Mouse (Mus musculus) testis, postnatal 10 days (tissue): Measurements from ENCODE around the gene Tph1.

Source experiments
- DNase-seq: peaks from one replicate; pipeline ENCODE4 v3.0.0; 2021; ENCODE audit warnings: low spot score

Tph1 gene

DNA sequence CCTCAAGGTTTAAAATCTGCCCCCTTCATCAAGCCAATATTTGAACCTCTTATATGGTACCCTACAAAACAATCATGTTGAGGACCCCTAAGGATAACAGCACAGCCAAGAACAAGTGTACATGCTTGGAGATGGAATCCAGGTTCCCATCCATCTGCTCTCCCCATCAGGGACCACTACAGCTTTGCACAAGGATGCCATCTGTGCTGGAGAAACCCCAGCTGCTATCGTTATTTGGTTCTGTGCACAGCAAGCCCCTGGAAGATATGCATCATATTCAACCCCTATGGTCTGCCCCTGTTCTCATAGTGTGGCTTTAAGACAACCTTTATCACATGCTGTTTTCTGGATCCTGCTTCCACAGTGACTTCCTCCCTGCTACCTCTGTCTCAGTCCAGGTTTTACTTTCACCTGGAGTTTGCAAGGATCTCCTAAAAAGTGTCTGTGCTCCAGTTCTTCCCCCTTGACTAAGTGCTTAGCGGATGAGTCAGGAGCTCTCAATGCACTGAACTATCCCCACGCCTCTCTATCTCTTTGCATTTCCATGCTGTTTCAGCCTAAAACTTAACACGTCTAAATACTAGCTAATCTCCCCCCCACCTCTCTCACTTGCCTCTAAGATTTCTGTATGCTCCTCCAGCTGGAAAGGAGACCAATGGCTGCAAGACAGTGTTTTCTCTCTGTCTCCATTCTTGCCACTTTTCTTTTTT lies 23.8 kb downstream of the Tph1 start:
- no peak for DNase-seq

DNA sequence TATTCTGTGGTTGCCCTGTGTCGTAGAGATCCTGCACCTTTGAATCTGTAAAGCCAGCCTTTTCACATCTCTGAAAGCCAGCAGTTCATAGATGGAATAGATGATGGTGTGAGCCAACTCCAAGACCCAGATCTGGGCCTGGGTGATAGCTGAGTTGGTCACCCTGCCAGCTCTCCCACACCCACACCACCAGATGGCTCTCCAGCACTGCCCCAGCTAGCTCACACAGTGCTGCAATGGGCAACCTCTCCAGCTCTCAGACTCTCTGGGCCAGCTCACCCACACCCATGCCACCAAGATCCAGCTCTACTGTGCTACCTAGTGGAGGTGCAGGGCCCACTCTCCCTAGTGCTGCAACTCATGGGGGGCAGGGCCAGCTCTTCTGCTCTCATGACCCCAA lies 29.2 kb downstream of the Tph1 start:
- DNase-seq: no peak

DNA sequence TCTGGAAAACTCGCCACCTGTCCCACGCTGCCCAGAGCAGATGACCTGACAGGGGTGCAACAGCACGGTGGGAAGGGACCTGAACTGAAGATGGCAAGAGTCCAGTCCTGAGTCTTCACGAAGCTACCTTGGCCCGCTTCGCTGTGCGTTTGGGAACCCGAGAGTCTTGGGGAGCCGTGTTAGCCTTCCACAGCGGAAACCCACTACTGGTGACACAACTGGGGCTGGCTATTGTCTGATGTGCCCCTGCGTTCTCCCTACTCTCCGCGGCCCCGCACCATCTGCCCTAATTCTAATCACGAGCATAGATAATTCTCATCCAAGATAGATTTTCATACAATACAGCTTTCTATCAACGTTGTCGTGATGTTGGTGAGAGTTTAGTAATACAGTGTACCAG lies 32.3 kb downstream of the Tph1 start:
- no peak for DNase-seq

DNA sequence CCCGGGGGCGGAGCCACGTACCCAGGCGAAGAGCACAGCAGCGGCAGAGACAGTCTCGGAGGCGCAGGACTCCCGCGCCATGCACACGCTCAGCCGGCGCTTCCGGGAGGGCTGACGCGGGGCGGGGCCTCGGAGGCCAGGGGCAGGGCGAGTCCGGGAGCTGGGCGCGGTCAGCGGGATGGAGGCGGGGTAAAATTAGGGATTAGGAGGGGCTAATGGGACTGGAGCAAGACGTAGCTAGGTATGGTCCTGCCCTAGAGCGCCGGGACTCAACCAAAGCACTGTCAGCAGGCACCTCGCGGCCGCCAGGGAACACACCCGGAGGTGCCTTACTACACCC lies 32.7 kb downstream of the Tph1 start, which contains the start of gene Sergef:
Sergef (minus strand) TSS at position 116 of the 340 bp plus-strand sequence.
- peak; percentile 90 for DNase-seq

DNA sequence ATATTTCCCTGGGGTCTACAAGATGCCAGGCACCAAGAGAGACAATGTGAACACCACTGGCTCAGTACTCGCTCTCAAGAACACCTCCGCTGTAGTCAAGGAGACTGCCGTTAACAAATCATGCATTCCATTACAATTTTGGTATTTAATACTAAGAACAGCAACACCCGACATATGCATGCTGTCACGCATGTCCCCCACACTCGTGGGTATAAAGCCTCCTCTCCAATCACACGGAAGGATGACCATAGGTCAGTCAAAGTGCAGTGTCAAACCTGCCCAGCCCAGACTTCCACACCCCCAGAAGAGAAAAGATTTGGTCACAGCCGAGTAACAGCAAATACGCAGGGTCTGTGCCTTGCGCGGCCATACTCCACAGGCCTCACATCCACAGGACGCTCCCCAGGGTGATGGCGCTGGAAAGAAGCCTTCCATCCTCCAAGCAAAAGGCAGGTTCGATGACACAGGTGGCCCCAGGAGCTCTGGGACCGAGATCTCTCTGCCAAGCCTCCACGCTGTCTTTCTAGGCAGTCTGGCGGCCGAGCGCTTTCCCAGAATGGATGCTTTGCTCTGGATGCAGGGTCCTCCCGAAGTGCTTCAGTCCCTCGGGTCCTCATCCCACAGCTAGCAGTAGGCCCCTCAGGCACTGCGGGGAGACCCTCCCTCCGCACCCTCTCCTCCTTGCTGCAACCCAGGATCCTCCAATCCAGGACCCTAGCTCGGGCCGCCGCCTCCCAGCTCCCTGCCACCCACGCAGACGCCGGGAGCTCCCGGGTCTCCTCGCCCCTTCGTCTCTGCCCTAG lies 33.2 kb downstream of the Tph1 start:
- DNase-seq: peak; percentile 47

DNA sequence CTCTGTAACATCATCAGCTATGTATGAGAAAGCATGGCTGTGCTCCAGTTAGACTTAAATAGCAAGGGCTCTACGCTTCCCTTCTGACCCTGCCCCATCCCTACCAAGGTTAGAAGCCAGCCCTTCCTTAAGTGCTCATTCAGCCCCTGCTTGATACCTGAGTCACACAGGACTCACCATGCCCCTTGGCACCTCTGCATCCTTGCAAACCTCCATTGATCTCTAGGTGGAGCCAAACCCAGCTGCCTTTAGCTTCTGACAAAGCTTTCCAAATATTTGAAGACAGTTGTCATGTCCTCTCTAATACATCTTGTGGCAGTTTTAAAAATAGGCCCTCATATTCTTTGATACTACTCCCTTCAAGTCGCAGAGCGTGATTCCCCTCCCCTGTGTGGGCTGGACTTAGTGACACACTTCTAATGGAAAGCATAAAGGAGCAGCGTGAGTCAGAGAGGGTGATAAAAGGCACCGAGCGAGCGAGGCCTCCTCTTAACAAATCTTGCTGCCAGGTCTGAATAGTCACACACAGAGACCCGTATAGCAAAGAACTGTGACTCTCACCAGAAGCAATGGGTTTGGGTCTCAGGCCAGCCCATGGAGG lies 43.9 kb downstream of the Tph1 start:
- no peak for DNase-seq

DNA sequence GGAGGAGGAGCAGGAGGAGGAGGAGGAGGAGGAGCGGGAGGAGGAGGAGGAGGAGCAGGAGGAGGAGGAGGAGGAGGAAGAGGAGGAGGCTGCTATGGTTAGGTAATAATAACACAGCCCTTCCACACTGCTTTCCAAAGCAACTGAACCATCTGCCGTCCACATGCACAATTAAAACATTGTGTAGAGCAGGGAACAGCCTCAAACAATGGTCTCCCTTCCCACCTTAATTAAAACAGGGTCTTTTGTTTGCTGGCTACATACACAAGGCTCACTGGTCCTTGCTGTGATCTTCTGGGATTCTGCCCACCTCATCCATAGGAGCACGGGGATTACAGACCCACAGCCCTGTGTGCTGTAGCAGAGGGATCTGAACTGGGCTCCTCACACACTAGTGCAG lies 48.4 kb downstream of the Tph1 start:
- no peak for DNase-seq

DNA sequence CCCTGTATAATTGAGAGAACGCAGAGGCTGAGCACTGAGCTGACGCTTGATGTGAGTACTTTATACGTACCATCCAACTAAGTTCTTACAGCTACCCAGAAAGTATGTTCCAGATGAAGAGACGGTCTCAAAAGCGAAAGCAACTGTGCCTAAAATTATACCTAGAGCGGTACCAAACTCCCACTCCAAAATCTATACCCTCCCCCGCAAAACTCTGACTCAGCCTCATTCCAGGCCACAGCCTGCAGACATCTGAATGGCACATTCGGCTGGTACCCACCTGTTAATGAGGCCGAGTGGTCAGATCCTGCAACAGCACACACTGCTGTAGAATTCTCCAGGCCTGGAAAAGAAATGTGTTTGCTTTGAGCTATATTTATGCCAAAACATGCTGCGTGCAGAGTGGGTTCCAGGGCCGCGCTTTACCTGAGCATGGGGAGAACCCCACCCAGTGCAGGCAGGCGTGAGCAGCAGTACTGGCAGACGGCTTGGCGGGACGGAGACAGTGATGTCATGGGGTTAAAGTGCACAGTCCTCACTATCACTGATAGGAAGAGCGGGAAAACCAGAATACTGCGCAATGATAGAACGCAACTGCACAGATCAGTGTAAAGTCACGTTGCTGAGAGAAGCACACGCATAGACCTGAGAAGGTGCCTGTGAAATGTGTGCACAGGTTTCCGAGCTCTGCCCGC lies 53.8 kb downstream of the Tph1 start:
- DNase-seq: no peak

DNA sequence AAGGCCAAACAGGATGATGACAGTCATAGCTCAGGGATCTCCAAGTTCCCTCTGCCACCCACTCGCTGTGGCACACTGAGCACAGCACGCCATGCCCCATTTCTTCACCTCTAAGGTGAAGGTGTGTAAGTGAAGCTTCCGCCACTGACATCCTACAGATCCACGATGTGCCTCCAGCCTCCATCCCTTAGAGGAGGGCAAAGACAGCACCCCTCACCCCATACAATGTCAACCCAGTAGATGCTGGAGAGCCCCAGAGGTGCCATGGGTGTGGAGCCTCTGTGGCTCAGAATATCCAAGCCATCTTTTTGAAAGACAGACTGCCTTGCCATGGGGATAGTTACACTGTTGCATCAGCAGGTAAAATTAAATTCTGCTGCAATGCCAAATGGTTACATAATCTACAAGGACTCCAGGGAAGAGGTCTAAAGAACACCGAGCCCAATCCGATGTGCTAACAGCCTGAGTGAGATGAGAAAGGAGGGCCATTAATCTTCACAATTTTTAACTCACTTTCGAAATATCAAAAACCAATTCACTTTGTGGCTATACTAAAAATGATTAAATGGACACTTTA lies 55.8 kb downstream of the Tph1 start:
- DNase-seq: no peak

DNA sequence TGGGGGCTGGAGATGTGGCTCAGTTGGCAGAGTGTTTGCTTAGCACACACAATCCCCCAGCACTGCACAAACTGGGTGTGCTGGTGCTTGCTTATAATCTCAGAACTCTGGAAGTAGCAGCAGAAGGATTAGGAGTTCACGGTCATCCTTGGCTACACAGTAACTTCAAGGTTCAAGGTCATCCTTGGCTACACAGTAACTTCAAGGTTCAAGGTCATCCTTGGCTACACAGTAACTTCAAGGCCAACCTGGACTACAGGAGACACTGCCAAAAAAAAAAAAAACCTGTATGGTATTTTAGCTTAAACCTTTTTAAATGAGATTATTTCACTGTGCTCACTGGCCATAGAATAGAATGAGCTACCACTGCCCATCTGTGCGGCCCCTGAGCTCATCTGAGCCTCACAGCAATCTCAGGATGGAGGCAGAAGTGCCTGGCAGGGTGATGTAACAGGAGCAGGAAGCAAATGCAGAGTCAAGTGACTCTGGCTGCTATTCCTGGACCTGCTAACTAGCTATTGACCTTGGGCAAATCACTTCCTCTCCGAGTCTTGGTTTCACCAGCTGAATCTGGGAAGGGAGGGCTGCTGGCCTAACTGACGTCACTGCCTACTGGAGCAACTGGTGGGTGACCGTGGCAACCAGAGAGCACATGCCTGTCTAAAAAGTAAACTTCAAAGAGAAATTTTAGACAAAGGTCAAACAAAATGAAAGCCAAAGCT lies 56.9 kb downstream of the Tph1 start:
- no peak for DNase-seq

DNA sequence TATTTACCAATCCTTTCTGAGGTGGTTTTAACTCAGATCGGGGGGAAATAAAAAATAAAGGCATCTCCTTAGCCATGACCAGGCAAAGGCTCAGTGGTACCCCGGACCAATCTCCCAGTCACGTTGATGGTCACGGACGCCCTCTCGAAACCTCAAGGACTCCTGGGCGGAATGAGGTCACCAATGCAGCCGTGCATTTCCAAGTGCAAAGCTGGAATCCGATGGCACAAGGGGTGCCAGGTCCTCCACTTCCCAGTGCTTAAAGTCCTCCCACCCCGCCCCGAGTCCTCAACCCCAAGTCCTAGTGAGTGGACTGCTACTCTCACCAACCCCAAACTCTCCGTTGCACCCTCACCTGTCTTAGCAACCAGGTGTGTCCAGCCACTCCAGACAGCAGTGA lies 58.1 kb downstream of the Tph1 start:
- no peak for DNase-seq

DNA sequence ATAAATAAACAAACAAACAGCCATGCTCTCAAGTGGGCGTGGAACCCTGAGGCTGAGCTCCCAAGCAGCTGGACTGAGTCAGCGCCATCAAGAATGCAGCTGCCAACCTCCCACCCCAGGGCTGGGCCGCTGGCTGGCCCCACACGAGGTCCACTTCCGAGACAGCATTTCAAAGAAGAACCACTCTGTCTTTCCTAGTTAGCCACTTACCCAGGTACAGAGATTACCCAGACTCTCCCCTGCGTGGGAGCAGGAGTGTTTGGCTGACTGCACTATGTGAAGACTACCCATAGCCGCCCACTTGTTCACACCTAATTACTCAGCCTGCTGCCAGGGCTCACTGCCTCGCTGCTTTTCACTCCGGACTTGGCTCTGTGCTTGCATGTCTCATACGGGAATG lies 59.2 kb downstream of the Tph1 start:
- no peak for DNase-seq

DNA sequence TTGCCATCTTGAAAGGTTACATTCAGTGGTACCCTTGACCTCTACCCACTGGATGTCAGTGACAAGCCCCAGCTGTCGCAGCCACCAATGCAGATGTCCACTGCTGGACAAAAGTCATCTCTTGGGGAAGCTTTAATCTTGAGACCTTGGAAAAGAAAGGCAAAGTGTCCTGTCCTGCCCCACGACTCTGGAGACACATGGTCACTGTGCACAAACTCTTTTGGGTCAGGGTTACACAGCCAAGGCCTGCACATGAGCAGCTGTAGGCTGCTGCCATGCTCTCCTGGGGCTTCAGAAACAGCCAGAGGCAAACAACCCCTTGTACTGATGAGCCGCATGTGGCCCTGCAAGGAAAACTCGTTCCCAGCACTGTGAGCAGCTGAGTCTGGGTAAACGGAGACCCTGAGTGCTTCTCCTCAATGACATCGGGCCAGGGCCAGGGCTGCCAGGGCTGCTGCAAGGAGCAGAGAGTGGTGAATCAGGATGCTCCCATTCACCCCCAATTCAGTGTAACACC lies 59.9 kb downstream of the Tph1 start:
- DNase-seq: no peak

DNA sequence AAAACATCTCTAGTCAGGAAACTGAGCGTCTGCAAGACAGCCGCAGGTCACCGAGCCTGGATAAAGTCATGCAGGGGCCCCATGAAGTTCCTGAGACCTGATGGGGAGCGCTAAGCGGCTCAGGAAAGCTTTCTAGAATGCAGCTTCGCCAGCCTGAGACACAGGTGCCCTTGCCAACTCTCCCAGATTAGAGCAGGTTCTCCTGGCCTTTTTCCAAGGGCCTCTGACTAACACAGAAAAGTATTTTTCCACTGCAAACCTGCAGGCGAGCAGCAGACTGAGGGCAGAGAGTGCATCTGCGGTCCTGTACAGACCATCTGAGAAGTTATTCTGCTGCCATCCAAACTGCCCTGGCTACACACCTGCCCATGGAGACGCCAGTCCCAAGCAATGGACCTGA lies 60.4 kb downstream of the Tph1 start:
- DNase-seq: no peak

DNA sequence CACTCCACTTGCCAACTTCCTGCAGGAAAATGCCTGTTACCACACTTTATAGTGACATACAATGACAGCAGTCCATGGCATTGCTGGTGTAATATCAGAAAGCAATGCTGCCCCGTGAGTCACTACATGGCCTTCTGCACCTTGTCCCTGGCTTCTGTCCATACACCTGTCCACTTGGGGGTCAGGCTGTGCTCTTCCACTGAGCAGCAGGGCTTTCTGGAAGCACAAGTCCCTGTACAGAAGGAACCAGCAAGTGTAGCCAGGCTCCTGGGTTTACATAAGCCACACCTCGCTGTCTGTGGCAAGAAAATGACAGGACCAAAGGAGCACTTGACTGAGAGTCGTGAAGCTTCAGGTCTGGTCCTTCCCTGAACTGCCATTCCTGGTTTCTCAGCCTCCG lies 63.0 kb downstream of the Tph1 start:
- DNase-seq: no peak

DNA sequence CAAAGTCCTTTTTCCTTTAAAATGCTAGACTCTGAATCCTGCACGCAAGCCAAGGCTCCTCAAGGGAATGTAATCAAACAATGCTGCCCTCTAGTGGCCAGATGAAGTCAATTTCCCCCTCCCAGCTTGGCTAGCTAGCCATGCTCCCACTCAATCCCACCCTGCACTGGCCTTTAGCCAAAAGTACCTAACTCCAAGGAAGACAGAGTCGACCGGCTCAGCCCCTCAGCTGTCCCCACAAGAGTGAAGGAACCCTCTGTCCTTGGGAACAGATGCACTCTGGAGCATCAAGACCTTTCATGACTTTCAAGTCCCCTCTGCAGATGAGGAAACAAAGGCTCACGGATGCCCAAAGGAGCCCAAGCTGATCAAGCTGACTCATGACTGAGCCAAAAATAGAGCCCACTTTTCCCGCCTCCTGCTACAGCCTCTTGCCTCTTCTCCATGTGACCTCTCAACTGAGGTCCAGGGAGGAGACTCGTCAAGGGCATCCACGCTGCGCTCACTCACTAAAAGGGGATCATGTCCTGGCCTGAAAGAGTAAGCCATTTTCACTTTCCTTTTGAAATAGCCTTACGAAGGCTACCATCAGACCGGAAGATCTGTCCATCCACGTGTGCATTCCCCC lies 64.8 kb downstream of the Tph1 start:
- DNase-seq: peak; percentile 68

DNA sequence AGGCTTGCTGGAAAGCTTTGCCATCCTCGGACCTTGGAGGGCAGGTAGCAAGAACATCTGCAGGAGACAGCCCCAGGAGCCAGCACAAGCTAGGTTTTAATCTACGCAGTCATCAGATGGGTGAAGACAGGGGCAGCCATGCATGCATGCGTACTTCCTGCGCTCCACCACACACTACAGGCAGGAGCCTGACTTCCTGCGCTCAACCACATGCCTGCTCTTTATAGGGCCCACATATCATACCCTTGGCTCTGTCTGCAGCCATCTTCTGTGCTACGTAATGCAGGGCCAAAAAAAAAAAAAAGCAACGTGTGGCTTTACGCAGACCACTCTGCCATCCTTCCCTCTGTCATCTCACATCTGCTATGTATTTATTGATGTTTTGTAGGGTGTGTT lies 65.3 kb downstream of the Tph1 start:
- DNase-seq: no peak

DNA sequence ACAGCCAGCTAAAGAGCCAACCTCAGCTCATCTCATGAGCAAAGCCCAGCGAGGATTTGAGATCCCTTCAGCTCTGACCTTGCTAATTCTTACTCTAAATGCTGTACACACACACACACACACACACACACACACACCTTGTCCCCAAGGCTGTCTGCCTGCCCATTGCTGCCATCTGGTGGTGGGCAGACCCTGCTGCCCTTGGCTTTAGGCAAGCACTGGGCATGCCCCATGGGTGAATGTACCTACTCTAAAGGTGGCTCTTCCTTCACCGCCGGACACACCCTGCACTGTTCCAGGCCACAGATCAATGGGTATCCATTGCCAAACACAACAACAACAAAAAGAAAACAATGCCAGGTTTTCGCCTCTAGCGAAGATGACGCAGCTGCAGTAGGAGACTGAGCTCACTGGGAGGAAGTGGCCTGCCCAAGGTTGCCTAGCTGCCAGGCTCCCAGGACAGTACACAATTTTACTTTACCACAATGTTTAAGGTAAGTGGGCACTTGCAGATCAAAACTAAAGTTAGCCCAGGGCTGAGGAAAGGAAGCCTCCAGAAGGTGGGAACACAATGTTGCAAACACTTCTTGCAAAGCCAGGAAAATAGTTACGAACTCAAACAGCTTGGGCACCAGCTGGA lies 65.8 kb downstream of the Tph1 start:
- peak; percentile 91 for DNase-seq

DNA sequence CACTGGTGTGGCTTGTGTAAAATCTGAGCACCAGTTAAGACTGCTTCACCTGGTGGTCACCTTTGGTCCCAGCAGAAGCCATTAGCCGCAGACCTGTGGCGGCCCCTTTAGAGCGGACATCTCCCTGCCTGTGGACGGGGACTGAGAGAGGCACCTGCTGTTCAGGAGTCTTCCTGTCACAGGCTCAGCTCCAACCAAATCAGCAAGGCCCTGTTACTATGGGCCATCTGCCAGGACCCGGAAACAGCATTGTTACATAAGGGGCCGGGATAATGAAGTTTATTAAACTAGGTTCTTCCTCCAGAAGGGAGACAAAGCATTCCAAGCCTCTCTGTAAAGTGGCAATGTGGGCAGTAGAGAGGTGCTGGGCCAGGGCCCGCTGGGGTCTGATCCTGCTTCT lies 69.3 kb downstream of the Tph1 start:
- DNase-seq: no peak

DNA sequence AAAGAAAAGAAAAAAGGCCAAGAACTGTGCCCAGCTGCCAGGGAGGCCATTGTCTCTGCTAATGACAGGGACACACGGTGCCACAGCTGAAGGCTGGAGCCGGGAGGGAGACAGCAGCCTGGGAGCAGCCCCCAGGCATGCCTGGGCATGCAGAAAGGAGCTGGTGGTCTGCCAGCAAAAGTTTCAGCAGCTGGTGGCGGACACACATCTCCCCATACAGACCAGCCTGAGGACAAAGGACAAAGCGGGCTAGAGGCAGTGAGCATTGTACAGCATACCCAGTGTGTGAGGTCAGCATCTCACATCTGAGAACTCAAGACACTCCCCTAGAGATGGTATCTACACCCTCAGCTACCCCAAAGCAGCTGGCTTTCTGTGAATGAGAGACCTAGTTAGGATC lies 70.3 kb downstream of the Tph1 start:
- DNase-seq: peak; percentile 72

DNA sequence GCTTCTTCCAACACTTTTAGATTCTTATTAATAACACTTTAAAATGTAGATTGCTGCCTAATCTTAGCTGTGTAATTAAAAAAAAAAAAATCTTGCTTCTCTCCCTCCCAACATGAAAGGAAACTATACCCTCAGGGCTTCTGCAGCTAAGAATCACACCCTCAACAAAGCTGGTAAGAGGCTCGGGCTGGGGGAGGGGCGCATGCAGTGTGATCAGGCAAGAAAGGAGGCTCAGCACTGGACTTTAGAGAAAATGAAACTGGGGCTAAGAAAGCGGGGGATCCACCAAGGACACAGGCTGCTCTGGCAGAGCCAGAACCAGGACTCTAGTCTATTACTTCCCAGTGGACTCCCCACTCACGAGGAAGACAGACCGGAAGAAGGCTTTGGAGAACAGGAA lies 71.2 kb downstream of the Tph1 start:
- peak; percentile 64 for DNase-seq
